Mouse (Mus musculus): Measurements from ENCODE around the gene Olfr631.
"Not testable (repeated sequence)": the region's sequence is repeated elsewhere in the genome, so short reads cannot be mapped to it uniquely, and the experiment has no call there.

Olfr631 gene

DNA sequence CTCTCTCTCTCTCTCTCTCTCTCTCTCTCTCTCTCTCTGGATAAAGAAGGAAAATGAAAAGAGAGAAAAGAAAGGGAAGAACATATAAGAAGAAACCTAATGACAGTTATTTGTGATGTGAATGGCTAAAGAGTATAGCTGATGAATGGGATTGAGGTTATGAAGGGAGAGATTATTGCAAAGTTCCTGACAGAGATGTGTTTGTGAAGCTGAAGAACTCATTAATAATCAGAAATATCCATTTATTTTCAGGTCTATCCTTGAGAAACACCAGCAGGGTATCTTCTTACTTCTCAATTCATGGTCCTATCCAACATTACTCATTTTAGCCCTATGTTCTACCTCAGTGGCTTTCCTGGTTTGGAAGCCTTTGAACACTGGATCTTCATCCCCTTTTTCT lies at the start of gene Olfr631:
Gene Olfr631 (plus strand): TSS at position 301 of the 400 bp plus-strand sequence.
- DNase-seq: no peak

DNA sequence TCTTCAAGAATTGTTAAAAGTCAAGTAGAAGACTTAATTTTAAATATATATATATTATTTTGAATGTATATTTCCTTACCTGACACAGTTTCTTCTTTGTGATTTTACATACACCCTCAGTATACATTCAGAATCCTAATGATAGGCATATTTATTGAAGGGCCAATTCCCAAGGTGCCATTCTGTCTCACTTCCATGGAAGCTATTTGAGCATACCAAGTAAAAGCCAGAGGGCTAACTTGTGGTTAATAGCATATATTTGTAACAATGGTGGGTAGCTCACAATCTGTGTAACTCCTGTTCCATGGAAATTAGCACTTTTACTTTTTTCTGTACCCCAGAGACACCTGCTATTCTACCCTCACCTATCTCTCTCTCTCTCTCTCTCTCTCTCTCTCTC lies 42.5 kb upstream of the Olfr631 start, which contains the start of gene Olfr66:
Gene Olfr66 (minus strand): TSS at position 101 of the 400 bp plus-strand sequence.
- DNase-seq: no peak

GRCm38 (mm10) chr7:103894385-103894784 lies 34.2 kb upstream of the Olfr631 start, which contains the start of gene Olfr64:
TSS of gene Olfr64 (minus strand) at chr7:103894485.
- no peak for DNase-seq

GRCm38 (mm10) chr7:103903187-103903586 lies 25.4 kb upstream of the Olfr631 start, which contains the start of gene Olfr65:
TSS of gene Olfr65 (plus strand) at chr7:103903487.
- no peak for DNase-seq

- peak; percentile 12 for DNase-seq
These were observed 18.6 kb upstream of the Olfr631 start for GRCm38 (mm10) chr7:103910047-103910446.

GRCm38 (mm10) chr7:103912969-103913511 lies 15.6 kb upstream of the Olfr631 start:
- peak; percentile 40 for DNase-seq

- no peak for DNase-seq
These were observed 13.3 kb upstream of the Olfr631 start for GRCm38 (mm10) chr7:103915338-103915737.

- DNase-seq: no peak
These were observed 5.6 kb downstream of the Olfr631 start, which contains the start of gene Olfr632 for GRCm38 (mm10) chr7:103934264-103934663. TSS of gene Olfr632 (plus strand) at chr7:103934347.

GRCm38 (mm10) chr7:103942730-103943129 lies 14.1 kb downstream of the Olfr631 start:
- DNase-seq: peak; percentile 73

DNA sequence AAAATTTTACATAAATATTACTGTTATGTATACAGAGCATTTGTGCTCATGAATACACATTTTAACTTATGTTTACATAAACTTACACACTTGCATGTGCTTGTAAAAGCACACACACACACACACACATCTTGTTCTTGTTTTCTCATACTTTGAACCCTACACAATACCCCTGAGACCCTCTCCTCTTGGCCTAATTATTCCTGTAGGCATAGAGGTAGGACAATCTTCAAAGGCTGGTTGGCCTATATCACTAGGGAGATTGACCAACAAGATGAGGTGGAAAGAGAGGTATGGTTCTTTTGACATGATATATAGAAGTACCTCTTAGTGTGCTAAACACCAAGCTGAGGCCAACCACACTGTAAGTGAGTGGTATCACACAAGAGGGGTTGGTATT lies 15.5 kb downstream of the Olfr631 start, which contains the start of gene Olfr633:
Gene Olfr633 (plus strand): TSS at position 301 of the 400 bp plus-strand sequence.
- DNase-seq: no peak

GRCm38 (mm10) chr7:103966873-103967272 lies 38.2 kb downstream of the Olfr631 start:
- not testable (repeated sequence) for DNase-seq

GRCm38 (mm10) chr7:103970852-103971251 lies 42.2 kb downstream of the Olfr631 start, which contains the start of gene Olfr635:
TSS of gene Olfr635 (plus strand) at chr7:103971152.
- no peak for DNase-seq

DNA sequence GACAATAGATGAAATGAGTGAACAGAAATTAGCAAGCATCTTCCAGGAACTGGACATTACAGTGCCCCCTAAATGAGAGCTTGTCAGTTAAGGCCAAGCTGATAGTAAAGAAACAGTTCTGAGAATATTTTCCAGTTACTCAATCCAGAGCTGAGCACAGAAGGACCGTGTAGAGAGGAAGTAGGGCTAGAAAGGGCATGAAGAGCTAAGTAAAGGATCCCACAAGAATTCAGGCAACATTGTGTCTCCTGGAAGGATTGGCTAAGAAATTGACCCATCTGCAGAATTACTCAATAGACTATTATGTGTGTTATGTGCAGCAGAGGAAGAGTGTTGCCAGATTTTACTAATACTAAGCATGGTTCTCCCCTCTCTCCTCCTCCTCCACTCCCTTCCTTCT lies 43.2 kb downstream of the Olfr631 start:
- DNase-seq: no peak
